Mouse (Mus musculus) brain, embryonic 14.5 days (tissue): Measurements from ENCODE around the gene Pnpla2.

Experiments
- CTCF ChIP-seq: fragments of 200-500 bp; IDR thresholded peaks from 2 replicates; pipeline ENCODE4 v1.5.1; 2012; ENCODE audit warnings: inconsistent platforms, mild to moderate bottlenecking, moderate library complexity, borderline replicate concordance; ENCODE audit not compliant: insufficient read depth, insufficient read length; ENCODE audit errors: extremely low read depth
- POLR2A ChIP-seq: fragments of 200-500 bp; IDR thresholded peaks from 2 replicates; pipeline ENCODE4 v1.6.1; 2012; ENCODE audit warnings: mild to moderate bottlenecking, inconsistent platforms, borderline replicate concordance; ENCODE audit not compliant: poor library complexity, insufficient read depth, insufficient read length, severe bottlenecking; ENCODE audit errors: extremely low read depth

DNA sequence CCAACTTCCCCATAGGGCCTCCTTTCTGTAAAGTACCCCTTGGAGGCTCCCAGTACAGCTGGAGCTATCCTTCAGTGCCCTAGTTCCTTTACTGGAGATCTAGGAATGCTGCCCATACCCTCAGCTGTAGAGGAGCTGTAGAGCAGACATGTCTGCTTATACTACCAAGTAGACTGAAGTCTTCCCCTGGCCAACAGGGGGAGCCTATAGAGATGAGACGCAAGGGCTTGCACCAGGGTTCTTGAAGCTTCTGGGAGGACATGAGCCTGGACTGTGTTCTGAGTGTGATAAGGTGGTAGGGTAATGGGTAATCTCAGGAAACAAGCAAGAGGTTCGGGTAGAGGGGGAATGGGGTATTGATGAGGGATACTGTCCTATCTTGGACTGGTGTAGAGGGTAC is 36.2 kb downstream of the Pnpla2 start:
- peak; percentile 19; the same call in 1 of the 2 replicates for TF ChIP-seq CTCF
- TF ChIP-seq POLR2A: no peak
